Mouse (Mus musculus): Measurements from ENCODE around the gene Irgm2.

- no peak for TF ChIP-seq MAFK (IDR thresholded peaks at IDR 0.05; ENCODE audit: insufficient read depth, low read depth, low read length)
- no peak for TF ChIP-seq CHD2 (IDR thresholded peaks at IDR 0.05; ENCODE audit: low read depth, low read length)
- TF ChIP-seq HCFC1 (IDR thresholded peaks at IDR 0.05; ENCODE audit: borderline replicate concordance, insufficient read depth, low read length): no peak
These were observed 9.7 kb upstream of the Irgm2 start for GRCm38 (mm10) chr11:58189675-58190074.
